Mouse (Mus musculus): Measurements from ENCODE around the gene Ctsf. TPM values are rescaled to one million over a fixed set of nuclear protein-coding genes. Genes with fewer than 3 reads are reported as not detected.
A peak's percentile ranks its signal among the peaks of the same experiment; 100 is the strongest.
"Not testable (repeated sequence)": the region's sequence is repeated elsewhere in the genome, so short reads cannot be mapped to it uniquely, and the experiment has no call there.

The Ctsf gene
- 34.1 and 34.9 TPM in 2 replicates for polyA plus RNA-seq (2014; fragmentation: Nextera tagmentation; extraction: Ambion mirVana)

GRCm38 (mm10) chr19:4854552-4855469, at the start of gene Ctsf:
Gene Ctsf (plus strand): TSS chr19:4855130.
- H3K4me2 ChIP-seq, result peak within 1 kb of the TSS; percentile 96
- DNase-seq (ENCODE audit: low spot score, missing footprints), result peak; percentile 96
- no peaks in the 10 kb centered on the region for H3K9me3 ChIP-seq (ENCODE audit: control insufficient read depth, low read length)
- H3K27me3 ChIP-seq (ENCODE audit: control insufficient read depth, insufficient read depth, low read length), result no peaks in the 10 kb centered on the region
- peak within 1 kb of the TSS; percentile 25; the same call in 1 of the 2 replicates for H3K27ac ChIP-seq (ENCODE audit: low read depth, low read length)
- peak within 1 kb of the TSS; percentile 75 for H3K9ac ChIP-seq (ENCODE audit: low read length)
- peak within 1 kb of the TSS; percentile 56 for H3K4me3 ChIP-seq (ENCODE audit: low read depth, low read length)
- 5% methylated on average over 37 of the region's 45 CpGs for WGBS
- peak; percentile 95 for ATAC-seq (ENCODE audit: low FRiP score)
- peaks cover 6% of the 10 kb centered on the region; the same call in 1 of the 2 replicates for H3K4me1 ChIP-seq (ENCODE audit: control insufficient read depth, insufficient read depth, low read length)
- H3K36me3 ChIP-seq (ENCODE audit: control insufficient read depth, insufficient read depth, low read length), result no peaks in the 10 kb centered on the region

GRCm38 (mm10) chr19:4810309-4810708, 44.6 kb upstream of the Ctsf start:
- ATAC-seq (ENCODE audit: low FRiP score), result no peak
- H3K27ac ChIP-seq (ENCODE audit: low read depth, low read length), result no peak overlapping the region

GRCm38 (mm10) chr19:4810746-4811062, 44.2 kb upstream of the Ctsf start:
- H3K27me3 ChIP-seq (ENCODE audit: control insufficient read depth, insufficient read depth, low read length), result no peaks in the 10 kb centered on the region
- 0% methylated on average over 17 of the region's 17 CpGs for WGBS
- DNase-seq (ENCODE audit: low spot score, missing footprints) (no peak), ATAC-seq (ENCODE audit: low FRiP score) (no peak)
- H3K36me3 ChIP-seq (ENCODE audit: control insufficient read depth, insufficient read depth, low read length), result no peaks in the 10 kb centered on the region
- peak overlapping the region; percentile 73 for H3K9ac ChIP-seq (ENCODE audit: low read length)
- H3K27ac ChIP-seq (ENCODE audit: low read depth, low read length), result peak overlapping the region; percentile 83
- H3K4me3 ChIP-seq (ENCODE audit: low read depth, low read length), result peak overlapping the region; percentile 90
- H3K4me1 ChIP-seq (ENCODE audit: control insufficient read depth, insufficient read depth, low read length), result peaks cover 17% of the 10 kb centered on the region
- H3K4me2 ChIP-seq, result peak overlapping the region; percentile 84
- H3K9me3 ChIP-seq (ENCODE audit: control insufficient read depth, low read length), result no peaks in the 10 kb centered on the region

More at GRCm38 (mm10) chr19:4810309-4810708, 44.6 kb upstream of the Ctsf start:
- Histone ChIP-seq H3K9me3 (ENCODE audit: control insufficient read depth, low read length) (no peaks in the 10 kb centered on the region), H3K4me3 (ENCODE audit: low read depth, low read length) (peak overlapping the region; percentile 90), H3K9ac (ENCODE audit: low read length) (peak overlapping the region; percentile 73), H3K27me3 (ENCODE audit: control insufficient read depth, insufficient read depth, low read length) (no peaks in the 10 kb centered on the region), H3K4me2 (peak overlapping the region; percentile 84), H3K36me3 (ENCODE audit: control insufficient read depth, insufficient read depth, low read length) (no peaks in the 10 kb centered on the region), H3K4me1 (ENCODE audit: control insufficient read depth, insufficient read depth, low read length) (peaks cover 17% of the 10 kb centered on the region)
- DNase-seq (ENCODE audit: low spot score, missing footprints), result no peak
- WGBS, result 0% methylated on average over 14 of the region's 14 CpGs

GRCm38 (mm10) chr19:4811063-4811908, 43.6 kb upstream of the Ctsf start, which contains the start of the genes Gm21992 and Rbm14:
Gene Gm21992 (minus strand): TSS chr19:4811612.
Gene Rbm14 (minus strand): TSS chr19:4811634.
- H3K9ac ChIP-seq (ENCODE audit: low read length), result peak within 1 kb of the TSS; percentile 86
- under 1% methylated on average over 83 of the region's 83 CpGs for WGBS

GRCm38 (mm10) chr19:4811909-4812242, 43.1 kb upstream of the Ctsf start:
- Histone ChIP-seq H3K27ac (ENCODE audit: low read depth, low read length) (peak overlapping the region; percentile 80; the same call in 1 of the 2 replicates), H3K4me2 (peak overlapping the region; percentile 84), H3K4me3 (ENCODE audit: low read depth, low read length) (peak overlapping the region; percentile 90), H3K9me3 (ENCODE audit: control insufficient read depth, low read length) (no peaks in the 10 kb centered on the region), H3K9ac (ENCODE audit: low read length) (peak overlapping the region; percentile 86), H3K4me1 (ENCODE audit: control insufficient read depth, insufficient read depth, low read length) (peaks cover 17% of the 10 kb centered on the region), H3K36me3 (ENCODE audit: control insufficient read depth, insufficient read depth, low read length) (no peaks in the 10 kb centered on the region), H3K27me3 (ENCODE audit: control insufficient read depth, insufficient read depth, low read length) (no peaks in the 10 kb centered on the region)
- 8% methylated on average over 12 of the region's 12 CpGs for WGBS
- peak; percentile 49; the same call in 1 of the 2 replicates for ATAC-seq (ENCODE audit: low FRiP score)
- no peak for DNase-seq (ENCODE audit: low spot score, missing footprints)

More at GRCm38 (mm10) chr19:4811063-4811908, 43.6 kb upstream of the Ctsf start, which contains the start of the genes Gm21992 and Rbm14:
- Histone ChIP-seq H3K27ac (ENCODE audit: low read depth, low read length) (peak within 1 kb of the TSS; percentile 83), H3K36me3 (ENCODE audit: control insufficient read depth, insufficient read depth, low read length) (no peaks in the 10 kb centered on the region), H3K4me1 (ENCODE audit: control insufficient read depth, insufficient read depth, low read length) (peaks cover 17% of the 10 kb centered on the region), H3K4me3 (ENCODE audit: low read depth, low read length) (peak within 1 kb of the TSS; percentile 90), H3K4me2 (peak within 1 kb of the TSS; percentile 84), H3K9me3 (ENCODE audit: control insufficient read depth, low read length) (no peaks in the 10 kb centered on the region), H3K27me3 (ENCODE audit: control insufficient read depth, insufficient read depth, low read length) (no peaks in the 10 kb centered on the region)
- ATAC-seq (ENCODE audit: low FRiP score), result peak; percentile 98
- DNase-seq (ENCODE audit: low spot score, missing footprints), result peak; percentile 99

GRCm38 (mm10) chr19:4812334-4812949, 42.5 kb upstream of the Ctsf start:
- WGBS, result 81% methylated on average over 8 of the region's 8 CpGs
- Histone ChIP-seq H3K4me1 (ENCODE audit: control insufficient read depth, insufficient read depth, low read length) (peaks cover 17% of the 10 kb centered on the region), H3K4me2 (peak overlapping the region; percentile 84), H3K4me3 (ENCODE audit: low read depth, low read length) (peak overlapping the region; percentile 90), H3K9ac (ENCODE audit: low read length) (peak overlapping the region; percentile 86)
- not testable (repeated sequence) for H3K36me3 ChIP-seq (ENCODE audit: control insufficient read depth, insufficient read depth, low read length); H3K27me3 ChIP-seq (ENCODE audit: control insufficient read depth, insufficient read depth, low read length); H3K9me3 ChIP-seq (ENCODE audit: control insufficient read depth, low read length); ATAC-seq (ENCODE audit: low FRiP score); H3K27ac ChIP-seq (ENCODE audit: low read depth, low read length); DNase-seq (ENCODE audit: low spot score, missing footprints)

- Histone ChIP-seq H3K27me3 (ENCODE audit: control insufficient read depth, insufficient read depth, low read length) (no peaks in the 10 kb centered on the region), H3K4me1 (ENCODE audit: control insufficient read depth, insufficient read depth, low read length) (peaks cover 17% of the 10 kb centered on the region), H3K4me2 (no peak overlapping the region), H3K36me3 (ENCODE audit: control insufficient read depth, insufficient read depth, low read length) (no peaks in the 10 kb centered on the region), H3K4me3 (ENCODE audit: low read depth, low read length) (no peak overlapping the region), H3K9me3 (ENCODE audit: control insufficient read depth, low read length) (no peaks in the 10 kb centered on the region), H3K9ac (ENCODE audit: low read length) (no peak overlapping the region), H3K27ac (ENCODE audit: low read depth, low read length) (no peak overlapping the region)
- DNase-seq (ENCODE audit: low spot score, missing footprints) (no peak), ATAC-seq (ENCODE audit: low FRiP score) (no peak)
- 76% methylated on average over 6 of the region's 6 CpGs for WGBS
These were observed 41.9 kb upstream of the Ctsf start for GRCm38 (mm10) chr19:4813015-4813414.

- DNase-seq (ENCODE audit: low spot score, missing footprints), result peak; percentile 35
- Histone ChIP-seq H3K4me1 (ENCODE audit: control insufficient read depth, insufficient read depth, low read length) (peaks cover under 1% of the 10 kb centered on the region; the same call in 1 of the 2 replicates), H3K4me3 (ENCODE audit: low read depth, low read length) (no peak overlapping the region), H3K27ac (ENCODE audit: low read depth, low read length) (no peak overlapping the region), H3K9ac (ENCODE audit: low read length) (no peak overlapping the region), H3K9me3 (ENCODE audit: control insufficient read depth, low read length) (no peaks in the 10 kb centered on the region), H3K36me3 (ENCODE audit: control insufficient read depth, insufficient read depth, low read length) (no peaks in the 10 kb centered on the region), H3K27me3 (ENCODE audit: control insufficient read depth, insufficient read depth, low read length) (no peaks in the 10 kb centered on the region), H3K4me2 (no peak overlapping the region)
- WGBS, result 65% methylated on average over 1 of the region's 1 CpGs
- no peak for ATAC-seq (ENCODE audit: low FRiP score)
These were observed 37.6 kb upstream of the Ctsf start for GRCm38 (mm10) chr19:4817182-4817835.

All from midbrain, embryonic 11.5 days (tissue).